Mouse (Mus musculus) CH12.LX (cell line): ENCODE data around the gene Fbxo28. TPM values are rescaled to one million over a fixed set of nuclear protein-coding genes. Genes with fewer than 3 reads are reported as not detected.
A peak's percentile ranks its signal among the peaks of the same experiment; 100 is the strongest.

Experiments
- DNase-seq: peaks from one replicate; pipeline ENCODE4 v3.0.0-alpha.2; 2013; ENCODE audit errors: extremely low read depth
- H3K27ac ChIP-seq: 2 replicates; pipeline ENCODE4 v1.5.1; 2012; ENCODE audit warnings: low read depth, mild to moderate bottlenecking, control low read depth, moderate library complexity; ENCODE audit not compliant: insufficient read depth
- H3K27me3 ChIP-seq: replicated peaks from 2 replicates; pipeline ENCODE3; 2012; ENCODE audit warnings: inconsistent platforms
- H3K36me3 ChIP-seq, 2 experiments: replicated peaks in 1 of 2; 2 replicates each; pipeline versions ENCODE3 to v1.6.1; 2012; ENCODE audit warnings: inconsistent platforms in 1 of 2, low read length in 1 of 2, mild to moderate bottlenecking in 1 of 2, mixed read lengths in 1 of 2, moderate library complexity in 1 of 2; ENCODE audit not compliant: control insufficient read depth in 1 of 2, insufficient read depth in 1 of 2
- H3K4me1 ChIP-seq, 2 experiments: 2 replicates each; pipeline ENCODE4 v1.6.1; 2012; ENCODE audit warnings: inconsistent platforms in 1 of 2, moderate library complexity in 1 of 2; ENCODE audit not compliant: insufficient read depth in 2 of 2, control insufficient read depth in 1 of 2
- H3K4me2 ChIP-seq: 2 replicates; pipeline ENCODE4 v1.6.1; 2012; ENCODE audit warnings: low read depth, mild to moderate bottlenecking, control low read depth; ENCODE audit not compliant: poor library complexity, insufficient read depth, severe bottlenecking
- H3K4me3 ChIP-seq, 3 experiments: fragments of 150-350 bp in 1 of 3; sonication (generic) in 1 of 3; replicated peaks in 1 of 3; 2 replicates each; pipeline versions ENCODE3 to v1.5.1; 2011 to 2012; ENCODE audit warnings: low read depth in 2 of 3, low read length in 2 of 3, mild to moderate bottlenecking in 2 of 3, moderate library complexity in 2 of 3, control low read depth in 1 of 3, improper control_type of control experiment in 1 of 3, inconsistent platforms in 1 of 3, mixed read lengths in 1 of 3; ENCODE audit not compliant: poor library complexity in 1 of 3
- H3K79me2 ChIP-seq: replicated peaks from 2 replicates; pipeline ENCODE4 v1.6.1; 2012; ENCODE audit warnings: mild to moderate bottlenecking, moderate library complexity; ENCODE audit not compliant: control insufficient read depth, poor library complexity, insufficient read depth, severe bottlenecking; ENCODE audit errors: extremely low read depth
- H3K9ac ChIP-seq: 2 replicates; pipeline ENCODE4 v1.6.1; 2012; ENCODE audit warnings: low read depth, mild to moderate bottlenecking, control low read depth, moderate library complexity; ENCODE audit not compliant: insufficient read depth
- H3K9me3 ChIP-seq: replicated peaks from 2 replicates; pipeline ENCODE3; 2012; ENCODE audit warnings: low read length, inconsistent platforms, mixed read lengths
- BHLHE40 ChIP-seq: IDR thresholded peaks from 2 replicates; pipeline ENCODE4 v1.6.1; 2011; ENCODE audit warnings: mild to moderate bottlenecking, low read depth, low read length, improper control_type of control experiment
- CHD1 ChIP-seq: IDR thresholded peaks from 2 replicates; pipeline ENCODE4 v1.6.1; 2012; ENCODE audit warnings: low read depth, low read length, improper control_type of control experiment, inconsistent platforms
- CTCF ChIP-seq, 2 experiments: IDR thresholded peaks in 1 of 2; conservative IDR thresholded peaks in 1 of 2; 2 replicates each; pipeline ENCODE4 v1.5.1; 2011 to 2012; ENCODE audit warnings: low read depth in 2 of 2, low read length in 2 of 2, improper control_type of control experiment in 1 of 2, inconsistent platforms in 1 of 2, mild to moderate bottlenecking in 1 of 2, moderate library complexity in 1 of 2
- IRF4 ChIP-seq: IDR thresholded peaks from 2 replicates; pipeline ENCODE4 v1.6.1; 2014; ENCODE audit warnings: low read depth, mild to moderate bottlenecking, inconsistent platforms, low read length, improper control_type of control experiment
- JUND ChIP-seq: conservative IDR thresholded peaks from 2 replicates; pipeline ENCODE4 v1.6.1; 2011; ENCODE audit warnings: low read depth, low read length, improper control_type of control experiment
- KAT2A ChIP-seq: IDR thresholded peaks from 2 replicates; pipeline ENCODE4 v1.6.1; 2012; ENCODE audit warnings: low read length, improper control_type of control experiment, inconsistent platforms; ENCODE audit not compliant: insufficient replicate concordance
- MAFK ChIP-seq: IDR thresholded peaks from 2 replicates; pipeline ENCODE4 v1.6.1; 2011; ENCODE audit warnings: low read length, improper control_type of control experiment; ENCODE audit not compliant: insufficient replicate concordance
- MAX ChIP-seq: IDR thresholded peaks from 2 replicates; pipeline ENCODE4 v1.6.1; 2011; ENCODE audit warnings: low read length, improper control_type of control experiment
- NELFE ChIP-seq: IDR thresholded peaks from 2 replicates; pipeline ENCODE4 v1.6.1; 2011; ENCODE audit warnings: low read depth, low read length, improper control_type of control experiment
- NRF1 ChIP-seq: IDR thresholded peaks from 2 replicates; pipeline ENCODE4 v1.6.1; 2014; ENCODE audit warnings: low read depth, mild to moderate bottlenecking, inconsistent platforms, low read length, improper control_type of control experiment, moderate library complexity
- POLR2AphosphoS2 ChIP-seq: IDR thresholded peaks from 2 replicates; pipeline ENCODE4 v1.6.1; 2011; ENCODE audit warnings: low read depth, low read length, improper control_type of control experiment
- RAD21 ChIP-seq: IDR thresholded peaks from 2 replicates; pipeline ENCODE4 v1.6.1; 2011; ENCODE audit warnings: low read depth, mild to moderate bottlenecking, low read length, improper control_type of control experiment, moderate library complexity
- TBP ChIP-seq: conservative IDR thresholded peaks from 2 replicates; pipeline ENCODE4 v1.6.1; 2011; ENCODE audit warnings: low read depth, low read length, improper control_type of control experiment
- UBTF ChIP-seq: IDR thresholded peaks from 2 replicates; pipeline ENCODE4 v1.6.1; 2012; ENCODE audit warnings: low read depth, mild to moderate bottlenecking, inconsistent platforms, low read length, improper control_type of control experiment, moderate library complexity
- ZC3H11A ChIP-seq: IDR thresholded peaks from 2 replicates; pipeline ENCODE4 v1.6.1; 2012; ENCODE audit warnings: low read depth, mild to moderate bottlenecking, inconsistent platforms, low read length, improper control_type of control experiment
- ZKSCAN1 ChIP-seq: IDR thresholded peaks from 2 replicates; pipeline ENCODE4 v1.6.1; 2012; ENCODE audit warnings: low read depth, inconsistent platforms, low read length, improper control_type of control experiment, borderline replicate concordance
- ZMIZ1 ChIP-seq: IDR thresholded peaks from 2 replicates; pipeline ENCODE4 v1.6.1; 2012; ENCODE audit warnings: low read depth, mild to moderate bottlenecking, inconsistent platforms, low read length, improper control_type of control experiment
- ZNF384 ChIP-seq: IDR thresholded peaks from 2 replicates; pipeline ENCODE4 v1.6.1; 2012; ENCODE audit warnings: low read depth, low read length, improper control_type of control experiment, inconsistent platforms
- dilution Hi-C: fragments of 300-500 bp; cut with MboI; formaldehyde crosslinking; loops from 2 replicates; pipeline ENCODE4 v1.14.3; 2020; ENCODE audit warnings: low sequenced_read_pairs; ENCODE audit not compliant: extremely low pct_unique_long_range_greater_than_20kb, extremely low pct_ligation_motif_present
- in situ Hi-C: fragments of 300-500 bp; cut with MboI; formaldehyde crosslinking; loops from 3 replicates; pipeline ENCODE4 v1.14.3; 2019; ENCODE audit warnings: low sequenced_read_pairs, low pct_ligation_motif_present, low pct_unique_long_range_greater_than_20kb, mixed read lengths
- polyA plus RNA-seq: library from polyadenylated mRNA; unstranded; fragments of >175 nt; gene quantifications from 2 replicates; pipeline ENCODE4 v1.2.1, GENCODE M21; 2012; ENCODE audit warnings: low read depth; ENCODE audit not compliant: insufficient read length
- total RNA-seq, 2 experiments: library from RNA; depleted of rRNA; stranded (reverse); fragments of 300-350 nt in 1 of 2; fragments of >200 nt in 1 of 2; gene quantifications; 2 replicates each; pipeline ENCODE4 v1.2.3; 2012 to 2014

The Fbxo28 gene
- total and polyA plus RNA-seq, 3 experiments, result 11.9 to 13.3 (median 12.6) TPM

DNA sequence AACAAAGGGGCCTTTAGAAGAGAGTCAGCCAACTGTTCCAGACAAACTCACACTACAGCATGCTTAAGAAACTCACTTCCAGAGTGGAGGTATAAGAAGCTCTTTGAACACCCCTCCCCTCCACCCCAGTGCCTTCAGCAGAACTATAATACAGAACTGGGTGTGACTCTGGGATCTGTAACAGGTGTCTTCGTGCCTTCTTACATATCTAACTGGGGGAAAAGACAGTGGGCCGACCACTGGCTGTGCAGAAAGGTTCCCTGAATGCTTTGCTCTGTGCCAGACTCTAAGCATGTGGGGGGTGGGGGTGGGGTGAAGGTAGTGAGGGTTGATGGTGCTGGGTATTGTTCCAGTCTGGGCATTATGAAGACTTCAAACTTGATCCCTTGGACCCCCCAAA lies 52.8 kb downstream of the Fbxo28 start:
- Histone ChIP-seq H3K9ac (no peak overlapping the region), H3K4me3 (no peak overlapping the region), H3K36me3 (no peaks in the 10 kb centered on the region), H3K79me2 (no peaks in the 10 kb centered on the region), H3K9me3 (no peaks in the 10 kb centered on the region), H3K4me1 (peaks cover 5 to 8% of the 10 kb centered on the region in 2 experiments; a peak in 3 of 4 replicates), H3K27ac (no peak overlapping the region), H3K4me2 (no peak overlapping the region), H3K27me3 (no peaks in the 10 kb centered on the region)
- in situ Hi-C loops (no loop called here), dilution Hi-C loops (no loop called here)
- DNase-seq, result no peak
- TF ChIP-seq BHLHE40, result no peak
- TF ChIP-seq JUND, result no peak
- TF ChIP-seq ZC3H11A, result no peak
- TF ChIP-seq ZNF384, result no peak
- no peak for TF ChIP-seq CHD1
- TF ChIP-seq TBP, result no peak
- TF ChIP-seq MAFK, result no peak
- TF ChIP-seq POLR2AphosphoS2, result no peak
- TF ChIP-seq NELFE, result no peak
- TF ChIP-seq MAX, result no peak
- no peak for TF ChIP-seq ZKSCAN1
- TF ChIP-seq UBTF, result no peak
- no peak for TF ChIP-seq KAT2A
- no peak for TF ChIP-seq ZMIZ1
- no peak for TF ChIP-seq IRF4
- TF ChIP-seq NRF1, result no peak

DNA sequence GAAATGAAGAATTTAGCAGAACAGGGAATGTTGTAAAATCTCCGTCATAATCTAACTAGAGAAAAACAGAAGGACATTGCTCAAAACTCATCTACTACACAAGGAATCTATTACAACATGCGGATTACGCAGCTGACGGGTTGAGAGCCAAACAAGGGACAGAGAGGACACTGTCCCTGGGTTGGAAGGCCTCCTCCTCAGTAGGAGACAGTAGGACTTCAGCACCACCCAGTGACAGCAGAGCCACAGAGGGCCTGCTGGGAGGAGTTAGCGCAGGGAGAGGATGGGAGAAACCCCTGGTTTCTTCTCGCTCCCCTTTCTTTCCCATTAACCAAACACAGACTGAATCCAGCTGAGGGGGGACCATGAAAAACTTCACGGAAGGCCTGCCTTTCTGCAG lies 53.6 kb downstream of the Fbxo28 start:
- Histone ChIP-seq H3K4me2 (no peak overlapping the region), H3K4me1 (peaks cover 5 to 14% of the 10 kb centered on the region in 2 experiments), H3K79me2 (no peaks in the 10 kb centered on the region), H3K36me3 (no peaks in the 10 kb centered on the region), H3K27me3 (no peaks in the 10 kb centered on the region), H3K4me3 (no peak overlapping the region), H3K9me3 (no peaks in the 10 kb centered on the region), H3K9ac (no peak overlapping the region), H3K27ac (no peak overlapping the region)
- in situ Hi-C loops, result no loop called here
- DNase-seq, result no peak
- dilution Hi-C loops, result no loop called here
- TF ChIP-seq CTCF (conservative IDR thresholded peaks at IDR 0.05 in 1 of 2, IDR thresholded peaks at IDR 0.05 in 1 of 2; ENCODE audit: low read depth in 2 of 2, low read length in 2 of 2) (peak in 1 of 2 experiments; percentile 28; a peak in 2 of 4 replicates), MAX (no peak), RAD21 (peak; percentile 32)
